Mouse (Mus musculus) kidney, embryonic 14.5 days (tissue): ENCODE results near the gene Esyt1. TPM values are rescaled to one million over a fixed set of nuclear protein-coding genes. Genes with fewer than 3 reads are reported as not detected.
"Not testable (repeated sequence)": the region's sequence is repeated elsewhere in the genome, so short reads cannot be mapped to it uniquely, and the experiment has no call there.

Experiments used
- ATAC-seq: fragments of 200-750 bp; cut with Nextera tagmentation; 2 replicates; pipeline ENCODE4 v1.8.0; 2017; ENCODE audit warnings: moderate number of reproducible peaks, mild to moderate bottlenecking, moderate TSS enrichment, moderate library complexity; ENCODE audit not compliant: low FRiP score, low TSS enrichment
- H3K27ac ChIP-seq: fragments of 300-500 bp; sonication (generic); 2 replicates; pipeline ENCODE4 v1.5.1; 2014; ENCODE audit warnings: low read depth, mild to moderate bottlenecking, low read length, moderate library complexity, mixed read lengths
- H3K27me3 ChIP-seq: fragments of 300-500 bp; sonication (generic); 2 replicates; pipeline ENCODE4 v1.6.1; 2014; ENCODE audit warnings: mild to moderate bottlenecking, low read length; ENCODE audit not compliant: control insufficient read depth, insufficient read depth
- H3K36me3 ChIP-seq: fragments of 300-500 bp; sonication (generic); 2 replicates; pipeline ENCODE4 v1.6.1; 2014; ENCODE audit warnings: low read length, mixed read lengths; ENCODE audit not compliant: control insufficient read depth, insufficient read depth
- H3K4me1 ChIP-seq: fragments of 300-500 bp; sonication (generic); 2 replicates; pipeline ENCODE4 v1.6.1; 2014; ENCODE audit warnings: low read length, mixed read lengths; ENCODE audit not compliant: control insufficient read depth, insufficient read depth
- H3K4me2 ChIP-seq: fragments of 300-500 bp; sonication (generic); replicated peaks from 2 replicates; pipeline ENCODE4 v1.6.1; 2014; ENCODE audit warnings: low read depth, mild to moderate bottlenecking, low read length
- H3K4me3 ChIP-seq: fragments of 300-500 bp; sonication (generic); 2 replicates; pipeline ENCODE4 v1.5.1; 2014; ENCODE audit warnings: mild to moderate bottlenecking, low read length
- H3K9ac ChIP-seq: fragments of 300-500 bp; sonication (generic); 2 replicates; pipeline ENCODE4 v1.6.1; 2014; ENCODE audit warnings: low read depth, mild to moderate bottlenecking, low read length, moderate library complexity
- H3K9me3 ChIP-seq: fragments of 300-500 bp; sonication (generic); 2 replicates; pipeline ENCODE4 v1.6.1; 2016; ENCODE audit warnings: low read length; ENCODE audit not compliant: control insufficient read depth
- WGBS: fragments of 180-500 bp; shearing (Covaris S2); extraction: QIAGEN DNeasy Blood & Tissue Kit; methylation state at CpG from one replicate; pipeline ENCODE4 v1.1.7; 2014; 5-methylcytosine and 5-hydroxymethylcytosine counted together
- polyA plus RNA-seq: library from polyadenylated mRNA; unstranded; fragments of >200 nt; fragmentation: Nextera tagmentation; extraction: Ambion mirVana; gene quantifications from 2 replicates; pipeline ENCODE4 v1.2.1, GENCODE M21; 2014

Gene Esyt1
- polyA plus RNA-seq, 1 experiment from 2014 or later = 16.1 TPM

GRCm38 (mm10) chr10:128515044-128515443 is 10.6 kb downstream of the Esyt1 start:
- Histone ChIP-seq H3K36me3 (peaks cover 11% of the 10 kb centered on the region; the same call in 1 of the 2 replicates), H3K4me2 (no peak overlapping the region), H3K4me1 (0 out of 2 replicates have a peak, but pooled peaks cover 3% of the 10 kb centered on the region), H3K9ac (no peak overlapping the region), H3K27me3 (peaks cover 8% of the 10 kb centered on the region), H3K27ac (no peak overlapping the region), H3K9me3 (no peaks in the 10 kb centered on the region), H3K4me3 (no peak overlapping the region)
- WGBS = 88% methylated on average over 4 of the region's 4 CpGs
- no peak for ATAC-seq

DNA sequence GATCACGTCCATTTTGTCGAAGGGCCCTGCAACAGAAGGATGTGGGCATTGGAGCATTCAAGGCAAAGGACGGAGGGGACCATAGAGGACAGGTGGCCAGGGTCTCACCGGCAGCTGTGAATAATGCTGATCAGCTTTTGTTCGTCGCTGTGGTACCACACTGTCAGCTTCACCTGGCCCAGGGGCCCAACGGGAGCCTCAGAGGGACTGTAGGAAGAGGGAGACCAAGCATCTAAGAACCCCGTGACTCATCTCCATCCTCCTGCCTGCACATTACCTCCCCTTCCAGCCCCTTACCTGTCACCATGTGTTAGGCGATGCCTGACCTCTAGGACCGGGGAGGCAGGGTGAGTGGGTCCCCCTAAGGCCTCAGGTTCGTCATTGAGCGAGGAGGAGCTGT is 13.9 kb downstream of the Esyt1 start:
- H3K36me3 ChIP-seq = peaks cover 5% of the 10 kb centered on the region; the same call in 1 of the 2 replicates
- H3K9ac ChIP-seq = no peak overlapping the region
- no peak for ATAC-seq
- no peak overlapping the region for H3K4me2 ChIP-seq
- H3K4me3 ChIP-seq = no peak overlapping the region
- H3K27me3 ChIP-seq = peaks cover 8% of the 10 kb centered on the region
- WGBS = 82% methylated on average over 12 of the region's 12 CpGs
- H3K27ac ChIP-seq = no peak overlapping the region
- H3K4me1 ChIP-seq = 0 out of 2 replicates have a peak, but pooled peaks cover 3% of the 10 kb centered on the region
- H3K9me3 ChIP-seq = no peaks in the 10 kb centered on the region

DNA sequence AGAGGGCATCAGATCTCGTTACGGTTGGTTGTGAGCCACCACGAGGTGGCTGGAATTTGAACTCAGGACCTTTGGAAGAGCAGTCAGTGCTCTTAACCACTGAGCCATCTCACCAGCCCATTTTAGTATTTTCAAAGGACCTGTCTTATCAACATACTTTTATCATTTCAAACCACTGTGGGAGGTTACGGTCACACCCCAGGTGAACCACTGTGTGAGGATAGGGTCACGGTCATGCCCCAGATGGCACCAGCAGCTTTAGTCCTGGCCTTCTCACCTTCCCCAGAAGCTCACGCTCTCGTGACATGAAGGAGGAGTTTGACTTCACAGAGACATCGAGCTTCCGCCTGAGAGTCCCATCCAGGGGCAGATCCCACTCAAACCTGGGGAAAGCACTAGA is 14.5 kb downstream of the Esyt1 start:
- Histone ChIP-seq H3K9ac (no peak overlapping the region), H3K4me3 (no peak overlapping the region), H3K27me3 (peaks cover 3% of the 10 kb centered on the region), H3K4me1 (0 out of 2 replicates have a peak, but pooled peaks cover under 1% of the 10 kb centered on the region), H3K9me3 (no peaks in the 10 kb centered on the region), H3K27ac (no peak overlapping the region), H3K4me2 (no peak overlapping the region), H3K36me3 (peaks cover 5% of the 10 kb centered on the region; the same call in 1 of the 2 replicates)
- no peak for ATAC-seq
- WGBS = 82% methylated on average over 9 of the region's 9 CpGs

GRCm38 (mm10) chr10:128510301-128510700 is 15.4 kb downstream of the Esyt1 start:
- H3K4me2 ChIP-seq = no peak overlapping the region
- H3K36me3 ChIP-seq = peaks cover 5% of the 10 kb centered on the region; the same call in 1 of the 2 replicates
- no peaks in the 10 kb centered on the region for H3K27me3 ChIP-seq
- no peak overlapping the region for H3K4me3 ChIP-seq
- H3K9ac ChIP-seq = no peak overlapping the region
- 88% methylated on average over 11 of the region's 11 CpGs for WGBS
- H3K27ac ChIP-seq = no peak overlapping the region
- no peak for ATAC-seq
- no peaks in the 10 kb centered on the region for H3K4me1 ChIP-seq
- no peaks in the 10 kb centered on the region for H3K9me3 ChIP-seq

GRCm38 (mm10) chr10:128509831-128510230 is 15.8 kb downstream of the Esyt1 start:
- ATAC-seq = no peak
- H3K27ac ChIP-seq = no peak overlapping the region

DNA sequence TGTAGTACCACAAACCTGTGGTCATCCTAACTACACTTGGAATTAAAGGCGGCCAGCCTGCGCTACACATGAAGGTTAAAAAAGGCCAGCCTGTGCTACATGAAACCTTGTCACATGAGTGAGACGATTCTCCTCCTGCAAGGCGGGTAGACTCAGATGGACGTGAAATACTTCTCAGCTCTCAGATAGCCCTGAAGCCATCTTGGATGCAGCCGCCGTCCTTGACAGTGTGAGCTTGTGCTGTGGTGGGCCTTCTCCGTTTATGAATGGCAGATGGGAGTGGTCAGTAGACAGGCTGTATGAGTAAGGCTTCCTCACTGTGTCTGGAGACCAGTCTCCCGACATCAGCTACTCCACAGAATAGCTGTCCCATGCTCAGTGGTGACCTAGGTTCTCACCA is 16.5 kb downstream of the Esyt1 start:
- no peaks in the 10 kb centered on the region for H3K4me1 ChIP-seq
- H3K4me3 ChIP-seq = no peak overlapping the region
- no peak overlapping the region for H3K27ac ChIP-seq
- no peaks in the 10 kb centered on the region for H3K27me3 ChIP-seq
- ATAC-seq = no peak
- 86% methylated on average over 9 of the region's 9 CpGs for WGBS
- H3K9ac ChIP-seq = no peak overlapping the region
- H3K36me3 ChIP-seq = peaks cover 5% of the 10 kb centered on the region; the same call in 1 of the 2 replicates
- no peaks in the 10 kb centered on the region for H3K9me3 ChIP-seq
- H3K4me2 ChIP-seq = no peak overlapping the region

More at GRCm38 (mm10) chr10:128509831-128510230, 15.8 kb downstream of the Esyt1 start:
- no peaks in the 10 kb centered on the region for H3K4me1 ChIP-seq
- no peak overlapping the region for H3K4me3 ChIP-seq
- no peak overlapping the region for H3K4me2 ChIP-seq
- H3K27me3 ChIP-seq = no peaks in the 10 kb centered on the region
- peaks cover 5% of the 10 kb centered on the region; the same call in 1 of the 2 replicates for H3K36me3 ChIP-seq
- H3K9me3 ChIP-seq = no peaks in the 10 kb centered on the region
- WGBS = 65% methylated on average over 4 of the region's 4 CpGs
- H3K9ac ChIP-seq = no peak overlapping the region

- ATAC-seq = no peak
- Histone ChIP-seq H3K27ac (no peak overlapping the region), H3K27me3 (no peaks in the 10 kb centered on the region), H3K4me1 (no peaks in the 10 kb centered on the region), H3K4me3 (no peak overlapping the region), H3K9me3 (no peaks in the 10 kb centered on the region), H3K4me2 (no peak overlapping the region), H3K36me3 (peaks cover 5% of the 10 kb centered on the region; the same call in 1 of the 2 replicates), H3K9ac (no peak overlapping the region)
- WGBS = 85% methylated on average over 9 of the region's 9 CpGs
Observed at GRCm38 (mm10) chr10:128508260-128508659, 17.4 kb downstream of the Esyt1 start.

DNA sequence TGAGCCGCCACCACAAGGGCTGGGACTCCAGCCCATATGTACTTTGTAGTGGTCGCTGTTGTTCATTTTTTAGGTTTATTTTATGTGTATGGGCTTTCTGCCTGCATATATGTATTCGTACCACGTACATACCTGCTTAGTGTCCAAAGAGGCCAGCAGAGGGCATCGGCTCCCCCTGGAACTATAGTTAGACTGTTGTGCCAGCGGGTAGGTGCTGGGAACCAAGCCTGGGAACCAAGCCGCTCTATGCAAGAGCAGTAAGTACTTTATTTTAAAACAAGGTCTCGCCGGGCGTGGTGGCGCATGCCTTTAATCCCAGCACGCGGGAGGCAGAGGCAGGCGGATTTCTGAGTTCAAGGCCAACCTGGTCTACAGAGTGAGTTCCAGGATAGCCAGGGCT is 19.7 kb downstream of the Esyt1 start:
- ATAC-seq = no peak
- H3K27ac ChIP-seq = no peak overlapping the region
- WGBS = 93% methylated on average over 14 of the region's 14 CpGs
- no peaks in the 10 kb centered on the region for H3K4me1 ChIP-seq
- H3K9me3 ChIP-seq = no peaks in the 10 kb centered on the region
- no peak overlapping the region for H3K4me3 ChIP-seq
- H3K9ac ChIP-seq = no peak overlapping the region
- H3K36me3 ChIP-seq = no peaks in the 10 kb centered on the region; the same call in 1 of the 2 replicates
- no peak overlapping the region for H3K4me2 ChIP-seq
- no peaks in the 10 kb centered on the region for H3K27me3 ChIP-seq

GRCm38 (mm10) chr10:128505371-128505667 is 20.4 kb downstream of the Esyt1 start:
- H3K4me2 ChIP-seq, H3K9ac ChIP-seq, H3K27ac ChIP-seq, H3K27me3 ChIP-seq, H3K4me3 ChIP-seq, ATAC-seq, H3K4me1 ChIP-seq, H3K9me3 ChIP-seq, H3K36me3 ChIP-seq: not testable (repeated sequence)
- WGBS = 71% methylated on average over 5 of the region's 5 CpGs
